Mouse (Mus musculus) midbrain, embryonic 12.5 days (tissue): Measurements from ENCODE around the gene Slc20a1. TPM values are rescaled to one million over a fixed set of nuclear protein-coding genes. Genes with fewer than 3 reads are reported as not detected.

Source experiments
- ATAC-seq: fragments of 200-750 bp; cut with Nextera tagmentation; 2 replicates; pipeline ENCODE4 v1.8.0; 2017; ENCODE audit warnings: low read depth, moderate TSS enrichment, moderate library complexity; ENCODE audit not compliant: low FRiP score
- H3K27ac ChIP-seq: fragments of 300-500 bp; sonication (generic); replicated peaks from 2 replicates; pipeline ENCODE4 v1.5.1; 2016; ENCODE audit warnings: mild to moderate bottlenecking
- H3K27me3 ChIP-seq: fragments of 300-500 bp; sonication (generic); 2 replicates; pipeline ENCODE4 v1.6.1; 2016; ENCODE audit warnings: mild to moderate bottlenecking
- H3K36me3 ChIP-seq: fragments of 300-500 bp; sonication (generic); 2 replicates; pipeline ENCODE4 v1.6.1; 2016
- H3K4me1 ChIP-seq: fragments of 300-500 bp; sonication (generic); 2 replicates; pipeline ENCODE4 v1.6.1; 2016
- H3K4me2 ChIP-seq: fragments of 300-500 bp; sonication (generic); replicated peaks from 2 replicates; pipeline ENCODE4 v1.6.1; 2016; ENCODE audit warnings: mild to moderate bottlenecking, moderate library complexity
- H3K4me3 ChIP-seq: fragments of 300-500 bp; sonication (generic); 2 replicates; pipeline ENCODE4 v1.5.1; 2016; ENCODE audit warnings: mild to moderate bottlenecking
- H3K9ac ChIP-seq: fragments of 300-500 bp; sonication (generic); replicated peaks from 2 replicates; pipeline ENCODE4 v1.6.1; 2016; ENCODE audit warnings: mild to moderate bottlenecking, moderate library complexity
- H3K9me3 ChIP-seq: fragments of 300-500 bp; sonication (generic); 2 replicates; pipeline ENCODE4 v1.6.1; 2016; ENCODE audit warnings: mild to moderate bottlenecking
- WGBS: fragments of 180-500 bp; shearing (Covaris S2); methylation state at CpG from one replicate; pipeline ENCODE4 v1.1.7; 2016; 5-methylcytosine and 5-hydroxymethylcytosine counted together
- polyA plus RNA-seq: library from polyadenylated mRNA; unstranded; fragments of >200 nt; fragmentation: Nextera tagmentation; extraction: Ambion mirVana; gene quantifications from 2 replicates; pipeline ENCODE4 v1.2.1, GENCODE M21; 2016

Slc20a1 gene
- polyA plus RNA-seq, 1 experiment from 2014 or later = 60.1 TPM

GRCm38 (mm10) chr2:129217612-129218185 is 19.1 kb downstream of the Slc20a1 start:
- 80% methylated on average over 9 of the region's 9 CpGs for WGBS
- H3K27ac ChIP-seq = no peak overlapping the region
- no peak overlapping the region for H3K4me2 ChIP-seq
- no peak for ATAC-seq
- H3K36me3 ChIP-seq = 0 out of 2 replicates have a peak, but pooled peaks cover 3% of the 10 kb centered on the region
- H3K4me3 ChIP-seq = no peak overlapping the region
- H3K9me3 ChIP-seq = no peaks in the 10 kb centered on the region
- no peaks in the 10 kb centered on the region for H3K27me3 ChIP-seq
- no peaks in the 10 kb centered on the region for H3K4me1 ChIP-seq
- no peak overlapping the region for H3K9ac ChIP-seq

DNA sequence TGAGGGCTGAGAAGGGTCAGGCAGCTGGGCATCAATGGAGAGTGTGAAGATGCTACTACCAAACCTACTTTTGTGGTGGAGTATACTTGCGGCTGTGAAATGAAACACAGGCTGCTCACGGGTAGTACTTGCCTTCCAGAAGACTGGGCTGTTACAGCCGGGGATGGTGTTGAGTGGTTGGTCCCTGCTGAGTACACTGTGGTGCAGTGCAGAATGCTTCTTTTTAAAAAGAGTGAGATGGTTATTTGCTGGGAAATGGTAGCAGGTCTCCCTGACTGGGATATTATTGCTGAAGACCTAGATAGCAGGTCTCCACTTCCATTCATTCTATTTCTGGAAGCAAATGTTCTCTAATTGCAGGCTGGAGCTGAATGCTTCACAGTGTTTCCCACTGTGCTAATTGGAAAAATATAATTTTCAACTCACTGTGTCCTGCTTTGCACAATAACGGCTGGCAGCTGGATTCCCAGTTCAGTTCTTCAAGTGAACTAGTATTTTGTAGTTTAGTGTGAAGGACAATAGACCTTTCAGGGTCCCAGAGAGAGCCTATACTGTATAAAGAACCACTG is 20.1 kb downstream of the Slc20a1 start:
- H3K4me2 ChIP-seq = no peak overlapping the region
- 91% methylated on average over 4 of the region's 4 CpGs for WGBS
- H3K9me3 ChIP-seq = no peaks in the 10 kb centered on the region
- H3K27me3 ChIP-seq = no peaks in the 10 kb centered on the region
- H3K4me1 ChIP-seq = no peaks in the 10 kb centered on the region
- ATAC-seq = no peak
- H3K27ac ChIP-seq = no peak overlapping the region
- H3K4me3 ChIP-seq = no peak overlapping the region
- no peak overlapping the region for H3K9ac ChIP-seq
- 0 out of 2 replicates have a peak, but pooled peaks cover 3% of the 10 kb centered on the region for H3K36me3 ChIP-seq

- no peaks in the 10 kb centered on the region for H3K9me3 ChIP-seq
- H3K4me3 ChIP-seq = no peak overlapping the region
- WGBS = 80% methylated on average over 9 of the region's 9 CpGs
- H3K36me3 ChIP-seq = no peaks in the 10 kb centered on the region
- ATAC-seq = no peak
- H3K27me3 ChIP-seq = no peaks in the 10 kb centered on the region
- H3K4me2 ChIP-seq = no peak overlapping the region
- no peak overlapping the region for H3K27ac ChIP-seq
- no peaks in the 10 kb centered on the region for H3K4me1 ChIP-seq
- H3K9ac ChIP-seq = no peak overlapping the region
These were observed 22.6 kb downstream of the Slc20a1 start for GRCm38 (mm10) chr2:129221097-129221632.

- H3K9ac ChIP-seq = no peak overlapping the region
- ATAC-seq = no peak
These were observed 25.6 kb downstream of the Slc20a1 start for GRCm38 (mm10) chr2:129224178-129224577.

GRCm38 (mm10) chr2:129225251-129225819 is 26.8 kb downstream of the Slc20a1 start:
- no peaks in the 10 kb centered on the region for H3K27me3 ChIP-seq
- H3K36me3 ChIP-seq = no peaks in the 10 kb centered on the region
- no peak overlapping the region for H3K9ac ChIP-seq
- H3K4me1 ChIP-seq = no peaks in the 10 kb centered on the region
- H3K4me2 ChIP-seq = no peak overlapping the region
- ATAC-seq = no peak
- 72% methylated on average over 17 of the region's 17 CpGs for WGBS
- H3K9me3 ChIP-seq = no peaks in the 10 kb centered on the region
- no peak overlapping the region for H3K27ac ChIP-seq
- no peak overlapping the region for H3K4me3 ChIP-seq

More at GRCm38 (mm10) chr2:129224178-129224577, 25.6 kb downstream of the Slc20a1 start:
- no peaks in the 10 kb centered on the region for H3K27me3 ChIP-seq
- no peaks in the 10 kb centered on the region for H3K4me1 ChIP-seq
- H3K4me3 ChIP-seq = no peak overlapping the region
- no peaks in the 10 kb centered on the region for H3K36me3 ChIP-seq
- no peaks in the 10 kb centered on the region for H3K9me3 ChIP-seq
- H3K27ac ChIP-seq = no peak overlapping the region
- no peak overlapping the region for H3K4me2 ChIP-seq
- 85% methylated on average over 4 of the region's 4 CpGs for WGBS

DNA sequence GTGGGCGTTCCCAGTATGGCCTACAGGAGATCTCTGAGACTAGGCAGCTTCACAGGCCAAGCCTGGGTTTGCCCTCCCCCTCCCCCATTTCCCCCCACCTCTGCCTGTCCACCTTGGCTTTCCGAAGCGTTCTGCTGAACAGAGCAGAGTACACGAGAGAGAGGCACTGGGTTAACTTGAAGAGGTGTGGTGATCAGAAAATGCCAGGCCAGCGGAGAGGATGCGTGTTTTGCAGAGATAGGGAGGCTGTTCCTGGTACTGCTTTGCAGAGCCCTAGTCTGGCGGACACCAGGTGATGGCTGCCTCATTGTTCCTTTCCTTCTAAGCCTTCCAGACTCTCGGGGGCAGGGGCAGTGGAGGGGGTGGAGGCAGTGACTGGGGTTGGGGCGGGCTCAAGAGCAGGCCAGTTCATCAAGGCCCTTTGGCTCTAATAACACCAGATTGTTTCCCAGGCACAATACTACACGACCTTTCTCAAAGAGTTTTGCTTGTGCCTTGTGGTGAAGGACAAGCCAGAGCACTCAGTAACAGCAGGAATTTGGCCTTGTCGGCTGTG is 27.8 kb downstream of the Slc20a1 start:
- ATAC-seq = no peak
- Histone ChIP-seq H3K4me1 (no peaks in the 10 kb centered on the region), H3K27me3 (no peaks in the 10 kb centered on the region), H3K4me3 (no peak overlapping the region), H3K36me3 (no peaks in the 10 kb centered on the region), H3K27ac (0 out of 2 replicates have a peak overlapping the region, but pooled peaks have one; percentile 20), H3K9me3 (no peaks in the 10 kb centered on the region), H3K9ac (no peak overlapping the region), H3K4me2 (no peak overlapping the region)
- 66% methylated on average over 11 of the region's 11 CpGs for WGBS

- no peak for ATAC-seq
- no peaks in the 10 kb centered on the region for H3K9me3 ChIP-seq
- WGBS = 76% methylated on average over 7 of the region's 7 CpGs
- no peak overlapping the region for H3K4me2 ChIP-seq
- no peak overlapping the region for H3K4me3 ChIP-seq
- H3K27me3 ChIP-seq = no peaks in the 10 kb centered on the region
- no peak overlapping the region for H3K9ac ChIP-seq
- no peaks in the 10 kb centered on the region for H3K4me1 ChIP-seq
- no peaks in the 10 kb centered on the region for H3K36me3 ChIP-seq
- H3K27ac ChIP-seq = no peak overlapping the region
These were observed 28.5 kb downstream of the Slc20a1 start for GRCm38 (mm10) chr2:129227011-129227529.

DNA sequence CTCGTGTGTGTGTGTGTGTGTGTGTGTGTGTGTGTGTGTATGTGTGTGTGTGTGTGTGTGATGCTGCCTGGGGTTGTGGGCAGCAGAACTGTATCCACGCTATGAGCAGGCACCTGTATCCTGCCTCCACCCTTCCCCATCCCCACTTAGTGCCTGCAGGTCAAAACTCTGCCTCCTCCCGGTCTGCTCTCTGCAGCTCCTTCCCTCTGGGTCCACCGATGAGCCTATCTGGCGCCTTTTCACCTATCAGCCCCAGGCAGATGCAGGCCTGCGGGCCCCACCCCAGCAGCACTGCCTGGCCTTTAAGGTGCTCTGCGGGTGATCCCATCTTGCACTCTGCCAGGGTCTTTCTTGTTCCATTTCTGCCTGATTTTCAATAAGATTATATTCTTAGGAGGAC is 29.1 kb downstream of the Slc20a1 start:
- no peak overlapping the region for H3K9ac ChIP-seq
- no peaks in the 10 kb centered on the region for H3K36me3 ChIP-seq
- no peak overlapping the region for H3K4me3 ChIP-seq
- H3K27ac ChIP-seq = no peak overlapping the region
- no peaks in the 10 kb centered on the region for H3K4me1 ChIP-seq
- no peak for ATAC-seq
- no peaks in the 10 kb centered on the region for H3K27me3 ChIP-seq
- WGBS = 70% methylated on average over 6 of the region's 7 CpGs
- no peak overlapping the region for H3K4me2 ChIP-seq
- no peaks in the 10 kb centered on the region for H3K9me3 ChIP-seq

- no peaks in the 10 kb centered on the region for H3K4me1 ChIP-seq
- 87% methylated on average over 4 of the region's 4 CpGs for WGBS
- no peak for ATAC-seq
- no peaks in the 10 kb centered on the region for H3K36me3 ChIP-seq
- no peaks in the 10 kb centered on the region for H3K27me3 ChIP-seq
- H3K9me3 ChIP-seq = no peaks in the 10 kb centered on the region
- H3K4me2 ChIP-seq = no peak overlapping the region
- H3K4me3 ChIP-seq = no peak overlapping the region
- H3K9ac ChIP-seq = no peak overlapping the region
- no peak overlapping the region for H3K27ac ChIP-seq
These were observed 30.0 kb downstream of the Slc20a1 start for GRCm38 (mm10) chr2:129228571-129228970.

DNA sequence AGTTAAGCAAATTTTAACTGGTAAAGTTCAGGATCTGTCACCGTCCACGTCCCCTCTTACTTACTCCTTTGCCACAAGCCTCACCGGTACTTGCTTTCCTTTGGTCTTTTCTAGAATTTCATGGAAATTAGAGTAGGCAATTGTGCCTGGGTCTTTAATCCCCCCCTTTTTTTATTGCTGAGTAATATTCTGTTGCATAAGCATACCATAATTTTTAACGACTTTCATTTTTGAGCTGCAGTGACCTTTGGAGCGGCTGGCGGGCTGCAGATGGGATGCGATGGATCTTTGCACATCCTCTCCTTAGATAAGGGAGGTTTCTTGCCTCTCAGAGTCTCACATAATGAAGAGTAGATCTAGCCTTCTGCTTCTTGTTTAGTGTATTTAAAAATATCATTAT is 30.8 kb downstream of the Slc20a1 start:
- Histone ChIP-seq H3K36me3 (no peaks in the 10 kb centered on the region), H3K4me3 (no peak overlapping the region), H3K9me3 (no peaks in the 10 kb centered on the region), H3K9ac (no peak overlapping the region), H3K27me3 (no peaks in the 10 kb centered on the region), H3K27ac (no peak overlapping the region), H3K4me1 (no peaks in the 10 kb centered on the region), H3K4me2 (no peak overlapping the region)
- ATAC-seq = no peak
- WGBS = 95% methylated on average over 7 of the region's 7 CpGs

DNA sequence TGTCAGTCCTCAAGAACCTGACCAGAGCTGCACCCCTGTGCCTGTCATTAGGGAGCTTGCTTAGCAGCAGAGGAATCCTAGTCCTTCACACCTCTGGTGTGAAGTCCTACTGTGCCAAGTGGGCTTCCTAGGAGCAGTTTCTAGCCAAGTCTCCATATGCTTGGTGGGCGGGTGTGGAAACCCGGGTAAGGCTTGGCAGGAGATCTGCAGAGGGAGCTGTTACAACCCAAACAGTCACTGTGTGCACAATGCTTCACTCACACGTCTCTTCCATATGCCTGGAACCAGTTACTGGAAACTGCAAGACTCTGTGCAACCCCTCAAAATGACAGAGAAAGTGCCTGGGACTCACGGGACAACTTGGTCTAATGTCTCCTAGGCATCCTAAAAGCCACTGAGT is 33.5 kb downstream of the Slc20a1 start:
- no peak for ATAC-seq

GRCm38 (mm10) chr2:129232484-129232883 is 33.9 kb downstream of the Slc20a1 start:
- Histone ChIP-seq H3K36me3 (no peaks in the 10 kb centered on the region), H3K9ac (no peak overlapping the region), H3K4me1 (no peaks in the 10 kb centered on the region), H3K27me3 (no peaks in the 10 kb centered on the region), H3K4me2 (no peak overlapping the region), H3K4me3 (no peak overlapping the region), H3K9me3 (no peaks in the 10 kb centered on the region), H3K27ac (no peak overlapping the region)
- no peak for ATAC-seq
- 88% methylated on average over 9 of the region's 9 CpGs for WGBS

More for the DNA sequence above, 33.5 kb downstream of the Slc20a1 start:
- no peaks in the 10 kb centered on the region for H3K4me1 ChIP-seq
- H3K9ac ChIP-seq = no peak overlapping the region
- no peak overlapping the region for H3K27ac ChIP-seq
- no peak overlapping the region for H3K4me3 ChIP-seq
- H3K9me3 ChIP-seq = no peaks in the 10 kb centered on the region
- no peak overlapping the region for H3K4me2 ChIP-seq
- H3K36me3 ChIP-seq = no peaks in the 10 kb centered on the region
- 70% methylated on average over 4 of the region's 4 CpGs for WGBS
- H3K27me3 ChIP-seq = no peaks in the 10 kb centered on the region
